Mouse (Mus musculus) C3H10T1/2 (cell line): Measurements from ENCODE around the gene Vmn1r53. TPM values are rescaled to one million over a fixed set of nuclear protein-coding genes. Genes with fewer than 3 reads are reported as not detected.

ENCODE experiments used
- polyA plus RNA-seq, 2 experiments: library from polyadenylated mRNA; unstranded; fragments of >200 nt; fragmentation: generic; extraction: Trizol; gene quantifications; one replicate each; pipeline ENCODE4 v1.2.1; 2012; ENCODE audit warnings: missing spikeins in 2 of 2

Vmn1r53 gene
- not detected for polyA plus RNA-seq

GRCm38 (mm10) chr6:90224338-90224737, at the start of gene Vmn1r53:
TSS of gene Vmn1r53 (minus strand) at chr6:90224438.

GRCm38 (mm10) chr6:90246000-90246399, 21.8 kb upstream of the Vmn1r53 start, which contains the start of gene Vmn1r54:
TSS of gene Vmn1r54 (plus strand) at chr6:90246300.

GRCm38 (mm10) chr6:90202493-90202892, 21.7 kb downstream of the Vmn1r53 start, which contains the start of gene V1ra8:
TSS of gene V1ra8 (plus strand) at chr6:90202793.

GRCm38 (mm10) chr6:90174508-90174907, 49.7 kb downstream of the Vmn1r53 start, which contains the start of gene Vmn1r52:
TSS of gene Vmn1r52 (plus strand) at chr6:90174808.

Other genes with a start within 250 kb of the Vmn1r53 start
- gene Vmn1r47, start 208.3 kb downstream of the Vmn1r53 start, polyA plus RNA-seq: not detected
- gene Vmn1r48, start 187.6 kb downstream of the Vmn1r53 start, polyA plus RNA-seq: not detected
- not detected for gene Vmn1r49, start 145.9 kb downstream of the Vmn1r53 start, polyA plus RNA-seq
- gene Vmn1r50, start 123.0 kb downstream of the Vmn1r53 start, polyA plus RNA-seq: not detected
- gene Vmn1r51, start 101.8 kb downstream of the Vmn1r53 start, polyA plus RNA-seq: not detected
- not detected for gene Vmn1r52, start 49.6 kb downstream of the Vmn1r53 start, polyA plus RNA-seq
- gene V1ra8, start 21.6 kb downstream of the Vmn1r53 start, polyA plus RNA-seq: not detected
- not detected for gene Vmn1r54, start 21.9 kb upstream of the Vmn1r53 start, polyA plus RNA-seq
- not detected for gene BC048671, start 76.8 kb upstream of the Vmn1r53 start, polyA plus RNA-seq
- gene Chst13, start 100.7 kb upstream of the Vmn1r53 start, polyA plus RNA-seq: under 1 TPM in 1 of 2 experiments, not detected in 1; 0.02 TPM
- gene Uroc1, start 108.8 kb upstream of the Vmn1r53 start, polyA plus RNA-seq: under 1 TPM; 0.02 TPM
- gene Zxdc, start 145.1 kb upstream of the Vmn1r53 start, polyA plus RNA-seq: 10 to 100 TPM in 1 of 2 experiments, 1 to 10 TPM in 1; 6.0 to 11.1 TPM
- under 1 TPM; 0.06 to 0.18 TPM for gene Cfap100, start 204.4 kb upstream of the Vmn1r53 start, polyA plus RNA-seq
- under 1 TPM in 1 of 2 experiments, not detected in 1; 0.06 TPM for gene Klf15, start 238.1 kb upstream of the Vmn1r53 start, polyA plus RNA-seq